Mouse (Mus musculus) kidney, postnatal 14 days (tissue): Measurements from ENCODE around the gene Slc44a1.

Source experiments
- DNase-seq: peaks from one replicate; pipeline ENCODE4 v3.0.0; 2022; ENCODE audit warnings: mixed read lengths

Gene Slc44a1

DNA sequence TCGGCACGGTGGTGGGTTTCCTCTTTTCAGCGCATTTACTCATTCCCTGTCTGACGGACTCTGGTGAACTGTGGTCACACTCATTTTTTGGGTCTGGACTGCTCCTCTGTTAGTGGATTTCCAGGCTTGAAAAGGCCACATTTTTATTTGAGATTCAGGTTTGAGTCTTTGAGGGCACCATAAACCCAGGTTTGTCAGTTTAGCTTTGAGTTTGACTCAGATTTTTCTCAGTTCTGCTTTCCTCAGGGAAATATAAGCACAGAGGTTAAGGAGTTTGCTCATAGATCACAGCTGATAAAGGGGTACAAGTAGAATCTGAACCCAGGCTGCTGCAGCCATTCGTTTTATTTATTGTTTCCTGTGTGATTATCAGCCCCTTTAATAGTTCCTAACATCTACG, 180.9 kb downstream of the Slc44a1 start:
- DNase-seq: no peak

DNA sequence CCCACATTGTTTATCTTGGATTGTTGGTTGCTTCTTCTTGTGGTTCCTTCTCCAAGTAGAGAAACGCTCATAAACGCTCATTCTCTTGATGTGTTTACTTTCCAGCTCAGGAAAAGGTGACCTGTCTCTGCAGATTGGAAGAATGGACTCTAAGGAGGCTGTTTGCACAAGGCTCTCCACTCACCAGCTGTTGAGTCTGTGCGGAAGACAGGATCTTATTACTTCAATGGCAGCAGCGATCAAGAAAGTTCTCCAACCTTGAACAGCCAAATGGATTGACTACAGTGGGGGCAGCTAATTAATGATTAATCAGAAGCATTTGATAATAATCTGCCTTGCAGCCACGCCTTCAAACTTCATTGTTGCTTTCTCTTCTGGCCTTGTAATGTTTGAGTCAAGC, 181.3 kb downstream of the Slc44a1 start:
- DNase-seq: peak; percentile 34

GRCm38 (mm10) chr4:53623711-53624110, 183.5 kb downstream of the Slc44a1 start:
- DNase-seq: no peak

GRCm38 (mm10) chr4:53624816-53625215, 184.6 kb downstream of the Slc44a1 start:
- DNase-seq: peak; percentile 69

DNA sequence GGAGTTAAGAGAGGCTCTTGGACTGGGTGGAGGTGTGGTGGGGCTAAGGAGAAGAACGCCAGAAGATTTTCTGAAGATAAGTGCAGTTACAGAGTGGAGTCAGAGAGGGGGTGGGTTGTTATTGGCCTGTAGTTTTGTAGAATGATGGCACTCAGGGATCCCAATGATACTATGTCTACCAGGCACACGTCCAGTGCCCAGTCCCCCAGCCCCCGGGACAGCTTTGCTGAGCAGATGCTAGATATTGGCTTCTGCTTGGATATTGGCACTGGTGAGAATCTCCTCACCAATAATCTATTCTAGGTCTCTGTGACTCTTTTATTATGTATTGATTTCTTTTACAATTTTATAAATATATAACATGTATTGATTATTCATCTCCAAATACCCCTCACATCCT, 185.1 kb downstream of the Slc44a1 start:
- DNase-seq: no peak

DNA sequence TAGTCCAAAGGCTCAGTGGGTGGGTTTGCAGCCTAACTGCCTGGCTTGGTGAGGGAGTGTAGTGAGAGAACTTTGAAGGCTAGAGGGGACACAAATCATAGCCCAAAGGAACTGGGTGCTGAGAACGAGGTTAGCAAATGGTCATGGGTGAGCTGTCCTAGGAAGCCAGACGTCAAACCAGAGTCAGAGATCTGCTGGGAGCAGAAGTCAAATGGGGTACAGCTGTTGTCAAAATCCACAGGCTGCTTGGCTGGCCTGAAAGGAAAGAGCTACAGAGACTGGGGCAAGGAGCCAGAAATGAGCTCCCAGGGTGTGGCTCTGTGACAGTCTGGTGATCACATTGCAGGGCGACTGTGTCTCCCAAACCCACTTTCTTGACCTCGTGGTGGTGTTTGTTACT, 188.7 kb downstream of the Slc44a1 start:
- DNase-seq: peak; percentile 84

- no peak for DNase-seq
Observed at GRCm38 (mm10) chr4:53630963-53631315, 190.7 kb downstream of the Slc44a1 start.

DNA sequence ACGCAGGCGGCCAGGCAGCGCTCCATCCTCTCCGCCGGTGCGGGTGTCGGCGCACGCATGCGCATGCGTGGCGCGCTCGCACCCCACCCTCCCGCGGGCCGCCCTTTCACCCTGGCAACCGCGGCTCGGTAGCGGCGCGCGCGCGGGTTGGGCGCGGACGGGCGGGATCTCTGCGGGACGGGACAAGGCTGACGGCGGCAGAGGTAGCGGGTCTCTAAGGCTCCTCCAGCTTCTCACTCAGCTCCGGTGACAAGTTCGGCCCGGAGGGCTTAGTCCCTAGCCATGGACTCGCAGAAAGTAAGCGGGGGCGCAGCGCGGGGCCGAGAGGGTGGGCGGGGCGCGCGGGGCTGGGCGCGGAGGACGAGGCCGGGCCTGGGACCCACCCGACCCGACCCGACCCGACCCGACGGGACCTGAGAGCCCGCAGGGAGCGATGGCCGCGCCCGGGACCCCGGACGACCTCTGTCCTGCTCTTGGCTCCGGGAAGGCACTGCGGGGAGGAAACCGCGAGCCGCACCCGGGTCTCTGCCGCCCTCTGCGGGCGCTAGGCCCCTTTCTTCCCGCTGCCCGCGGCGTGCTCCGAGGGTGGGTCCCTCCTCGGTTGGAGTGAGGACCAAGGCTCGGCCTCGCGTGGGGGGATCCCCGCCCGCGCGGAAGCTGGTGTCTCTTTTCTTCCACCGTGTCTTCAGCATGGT, 191.2 kb downstream of the Slc44a1 start, which contains the start of gene Fsd1l:
Gene Fsd1l, plus strand, starts transcription at position 156 of the 695 bp plus-strand sequence.
- DNase-seq: peak; percentile 80

GRCm38 (mm10) chr4:53632011-53632349, 191.8 kb downstream of the Slc44a1 start:
- no peak for DNase-seq

GRCm38 (mm10) chr4:53635336-53635735, 195.1 kb downstream of the Slc44a1 start:
- DNase-seq: no peak

DNA sequence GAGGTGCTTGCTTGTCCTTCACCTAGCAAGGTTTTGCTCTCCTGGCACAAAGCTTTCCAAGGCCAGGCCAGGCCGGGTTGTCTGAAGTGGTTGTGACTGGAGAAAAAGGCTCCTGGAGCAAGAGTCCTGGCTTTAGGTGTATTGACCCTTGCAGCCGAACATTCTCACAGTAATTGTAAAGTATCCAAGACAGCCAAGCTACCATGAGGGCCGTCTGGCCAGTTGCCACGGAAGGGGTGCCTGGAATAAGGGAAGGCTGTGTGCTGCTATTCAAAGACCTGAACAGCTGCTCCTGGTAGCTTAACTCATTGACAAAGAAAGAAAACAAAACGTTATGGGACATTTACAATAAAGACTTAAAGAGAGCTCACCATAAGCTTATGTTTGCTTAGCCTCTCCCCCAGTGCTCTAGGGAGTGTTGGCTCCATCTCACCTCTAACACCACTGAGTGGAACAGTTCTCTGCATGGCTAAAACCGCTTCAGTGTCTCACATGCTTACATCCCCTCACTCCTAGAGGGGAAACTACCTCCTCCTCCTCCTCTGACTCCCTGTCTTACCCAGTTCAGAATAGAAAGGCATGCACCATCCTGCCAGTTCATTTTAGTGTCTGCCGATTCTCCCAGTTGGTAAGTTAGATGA, 197.2 kb downstream of the Slc44a1 start:
- no peak for DNase-seq

- DNase-seq: no peak
Observed at GRCm38 (mm10) chr4:53638549-53639123, 198.4 kb downstream of the Slc44a1 start.

DNA sequence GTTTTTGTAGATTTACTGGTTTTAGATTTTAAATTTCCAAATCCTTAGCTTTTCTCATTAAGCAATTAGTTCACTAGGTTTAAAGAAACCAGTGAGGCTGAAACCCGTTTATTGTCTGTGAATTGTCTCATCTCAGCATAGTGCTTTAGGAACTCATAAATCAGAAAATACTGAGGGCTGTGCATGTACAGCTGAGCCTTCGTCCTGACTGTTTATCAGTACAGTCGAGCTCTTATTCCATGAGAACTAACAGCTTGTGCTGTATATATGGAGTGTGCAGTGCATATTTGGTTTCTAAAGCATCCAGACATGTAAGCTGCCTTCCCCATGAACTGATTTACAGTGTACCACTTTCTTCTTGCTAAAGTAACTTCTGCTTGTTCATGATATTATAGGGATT, 217.8 kb downstream of the Slc44a1 start:
- no peak for DNase-seq

DNA sequence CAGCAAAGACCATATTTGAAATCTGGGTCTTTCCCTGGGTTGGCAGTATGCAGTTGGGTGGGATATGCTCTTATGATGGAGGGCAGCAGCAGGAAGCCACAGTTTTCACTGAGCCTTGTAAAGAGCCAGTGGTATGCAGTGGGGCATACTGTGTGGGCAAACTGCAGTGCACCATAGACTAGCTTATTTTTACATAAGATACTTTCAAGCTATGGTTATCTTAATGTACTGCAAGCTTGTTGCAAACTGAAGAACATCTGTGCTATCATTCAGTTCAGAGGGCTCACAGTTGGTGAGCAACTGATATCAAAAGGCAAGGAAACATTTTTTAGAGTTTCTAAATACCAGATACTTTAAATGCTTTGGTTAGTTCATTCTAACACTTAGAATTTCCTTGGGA, 220.5 kb downstream of the Slc44a1 start:
- no peak for DNase-seq
